Mouse (Mus musculus) right cerebral cortex, postnatal 4 days (tissue): Measurements from ENCODE around the gene Acer2.

ENCODE experiments used
- DNase-seq: peaks from one replicate; pipeline ENCODE4 v3.0.0-alpha.2; 2022

Acer2 gene

GRCm38 (mm10) chr4:86977272-86977671 is 103.1 kb downstream of the Acer2 start:
- DNase-seq = no peak
